Mouse (Mus musculus) kidney, postnatal 0 days (tissue): ENCODE data around the gene Ipmk. TPM values are rescaled to one million over a fixed set of nuclear protein-coding genes. Genes with fewer than 3 reads are reported as not detected.

Experiments used
- ATAC-seq: fragments of 200-750 bp; cut with Nextera tagmentation; replicated peaks from 2 replicates; pipeline ENCODE4 v1.8.0; 2017; ENCODE audit warnings: low read depth, moderate number of reproducible peaks, moderate TSS enrichment, moderate library complexity; ENCODE audit not compliant: low FRiP score
- DNase-seq: peaks from one replicate; pipeline ENCODE4 v3.0.0-alpha.2; 2016; ENCODE audit warnings: low spot score
- H3K27ac ChIP-seq: fragments of 300-500 bp; sonication (generic); 2 replicates; pipeline ENCODE4 v1.5.1; 2014; ENCODE audit warnings: mild to moderate bottlenecking
- H3K27me3 ChIP-seq: fragments of 300-500 bp; sonication (generic); 2 replicates; pipeline ENCODE4 v1.6.1; 2014; ENCODE audit warnings: low read length, mixed read lengths; ENCODE audit not compliant: insufficient read depth
- H3K36me3 ChIP-seq: fragments of 300-500 bp; sonication (generic); 2 replicates; pipeline ENCODE4 v1.6.1; 2014; ENCODE audit warnings: low read length, mixed read lengths; ENCODE audit not compliant: insufficient read depth
- H3K4me1 ChIP-seq: fragments of 300-500 bp; sonication (generic); replicated peaks from 2 replicates; pipeline ENCODE4 v1.6.1; 2014; ENCODE audit warnings: antibody characterized with exemption, low read length, mixed read lengths; ENCODE audit not compliant: insufficient read depth
- H3K4me2 ChIP-seq: fragments of 300-500 bp; sonication (generic); 2 replicates; pipeline ENCODE4 v1.6.1; 2014; ENCODE audit warnings: mild to moderate bottlenecking, low read length, moderate library complexity, mixed read lengths
- H3K4me3 ChIP-seq: fragments of 300-500 bp; sonication (generic); replicated peaks from 2 replicates; pipeline ENCODE4 v1.5.1; 2014; ENCODE audit warnings: low read depth, low read length
- H3K9ac ChIP-seq: fragments of 300-500 bp; sonication (generic); 2 replicates; pipeline ENCODE4 v1.6.1; 2014; ENCODE audit warnings: low read depth, low read length
- H3K9me3 ChIP-seq: fragments of 300-500 bp; sonication (generic); replicated peaks from 2 replicates; pipeline ENCODE4 v1.6.1; 2016; ENCODE audit warnings: low read length, inconsistent platforms, mixed read lengths
- CTCF ChIP-seq: IDR thresholded peaks from 2 replicates; pipeline ENCODE4 v1.5.1; 2016; ENCODE audit warnings: antibody characterized with exemption, low read depth, mild to moderate bottlenecking, moderate library complexity
- WGBS: fragments of 180-500 bp; shearing (Covaris S2); extraction: QIAGEN DNeasy Blood & Tissue Kit; methylation state at CpG from one replicate; pipeline ENCODE4 v1.1.7; 2014; 5-methylcytosine and 5-hydroxymethylcytosine counted together
- polyA plus RNA-seq: library from polyadenylated mRNA; unstranded; fragments of >200 nt; fragmentation: Nextera tagmentation; extraction: Ambion mirVana; gene quantifications from 2 replicates; pipeline ENCODE4 v1.2.1, GENCODE M21; 2015

Gene Ipmk
- polyA plus RNA-seq, 1 experiment from 2014 or later = 16.1 TPM

- H3K27me3 ChIP-seq = no peaks in the 10 kb centered on the region
- ATAC-seq = no peak
- WGBS = 14% methylated on average over 16 of the region's 16 CpGs
- H3K4me1 ChIP-seq = peaks cover 15% of the 10 kb centered on the region
- peak overlapping the region; percentile 88 for H3K27ac ChIP-seq
- TF ChIP-seq CTCF = no peak
- no peak for DNase-seq
- H3K9ac ChIP-seq = peak overlapping the region; percentile 79
- peak overlapping the region; percentile 93 for H3K4me2 ChIP-seq
- H3K4me3 ChIP-seq = peak overlapping the region; percentile 83
- H3K36me3 ChIP-seq = no peaks in the 10 kb centered on the region
- H3K9me3 ChIP-seq = no peaks in the 10 kb centered on the region
Measured at GRCm38 (mm10) chr10:71348637-71349280, 1.2 kb downstream of the Ipmk start.

- DNase-seq = no peak
- ATAC-seq = no peak
- TF ChIP-seq CTCF = no peak
- Histone ChIP-seq H3K9ac (no peak overlapping the region), H3K27me3 (no peaks in the 10 kb centered on the region), H3K4me3 (peak overlapping the region; percentile 83), H3K4me1 (peaks cover 10% of the 10 kb centered on the region), H3K27ac (no peak overlapping the region), H3K9me3 (no peaks in the 10 kb centered on the region), H3K4me2 (peak overlapping the region; percentile 93), H3K36me3 (no peaks in the 10 kb centered on the region)
- 85% methylated on average over 1 of the region's 1 CpGs for WGBS
Measured at GRCm38 (mm10) chr10:71349290-71349689, 1.7 kb downstream of the Ipmk start.

- 93% methylated on average over 7 of the region's 7 CpGs for WGBS
- ATAC-seq = no peak
- no peak overlapping the region for H3K27ac ChIP-seq
- H3K4me3 ChIP-seq = no peak overlapping the region
- DNase-seq = no peak
- no peak for TF ChIP-seq CTCF
- H3K27me3 ChIP-seq = no peaks in the 10 kb centered on the region
- no peak overlapping the region for H3K4me2 ChIP-seq
- H3K9ac ChIP-seq = no peak overlapping the region
- no peaks in the 10 kb centered on the region for H3K36me3 ChIP-seq
- H3K9me3 ChIP-seq = no peaks in the 10 kb centered on the region
- H3K4me1 ChIP-seq = peaks cover 4% of the 10 kb centered on the region; the same call in 1 of the 2 replicates
Measured at GRCm38 (mm10) chr10:71351301-71351700, 3.7 kb downstream of the Ipmk start.

GRCm38 (mm10) chr10:71353850-71354249, 6.3 kb downstream of the Ipmk start:
- no peak for DNase-seq
- 52% methylated on average over 9 of the region's 9 CpGs for WGBS
- TF ChIP-seq CTCF = no peak
- Histone ChIP-seq H3K4me1 (peaks cover 4% of the 10 kb centered on the region; the same call in 1 of the 2 replicates), H3K4me2 (no peak overlapping the region), H3K9me3 (no peaks in the 10 kb centered on the region), H3K36me3 (no peaks in the 10 kb centered on the region), H3K9ac (no peak overlapping the region), H3K27me3 (no peaks in the 10 kb centered on the region), H3K4me3 (no peak overlapping the region), H3K27ac (no peak overlapping the region)
- no peak for ATAC-seq

- Histone ChIP-seq H3K36me3 (no peaks in the 10 kb centered on the region), H3K4me1 (no peaks in the 10 kb centered on the region), H3K4me3 (no peak overlapping the region), H3K4me2 (no peak overlapping the region), H3K27me3 (no peaks in the 10 kb centered on the region), H3K9me3 (no peaks in the 10 kb centered on the region), H3K9ac (no peak overlapping the region), H3K27ac (no peak overlapping the region)
- ATAC-seq = no peak
- TF ChIP-seq CTCF = no peak
- WGBS = 85% methylated on average over 12 of the region's 12 CpGs
- DNase-seq = no peak
Measured at GRCm38 (mm10) chr10:71354947-71355346, 7.4 kb downstream of the Ipmk start.

GRCm38 (mm10) chr10:71361044-71361443, 13.5 kb downstream of the Ipmk start:
- H3K9ac ChIP-seq = no peak overlapping the region
- ATAC-seq = no peak
- DNase-seq = no peak
- no peaks in the 10 kb centered on the region for H3K27me3 ChIP-seq
- peaks cover 5% of the 10 kb centered on the region; the same call in 1 of the 2 replicates for H3K4me1 ChIP-seq
- no peak overlapping the region for H3K27ac ChIP-seq
- no peak overlapping the region for H3K4me2 ChIP-seq
- 50% methylated on average over 7 of the region's 7 CpGs for WGBS
- H3K4me3 ChIP-seq = no peak overlapping the region
- 0 out of 2 replicates have a peak, but pooled peaks cover 3% of the 10 kb centered on the region for H3K36me3 ChIP-seq
- no peak for TF ChIP-seq CTCF
- H3K9me3 ChIP-seq = no peaks in the 10 kb centered on the region
